Mouse (Mus musculus) embryo, embryonic 11 days (tissue): Measurements from ENCODE around the gene Kcnd1.

Experiments used
- DNase-seq: peaks from one replicate; pipeline ENCODE4 v3.0.0-alpha.2; 2015

The Kcnd1 gene

DNA sequence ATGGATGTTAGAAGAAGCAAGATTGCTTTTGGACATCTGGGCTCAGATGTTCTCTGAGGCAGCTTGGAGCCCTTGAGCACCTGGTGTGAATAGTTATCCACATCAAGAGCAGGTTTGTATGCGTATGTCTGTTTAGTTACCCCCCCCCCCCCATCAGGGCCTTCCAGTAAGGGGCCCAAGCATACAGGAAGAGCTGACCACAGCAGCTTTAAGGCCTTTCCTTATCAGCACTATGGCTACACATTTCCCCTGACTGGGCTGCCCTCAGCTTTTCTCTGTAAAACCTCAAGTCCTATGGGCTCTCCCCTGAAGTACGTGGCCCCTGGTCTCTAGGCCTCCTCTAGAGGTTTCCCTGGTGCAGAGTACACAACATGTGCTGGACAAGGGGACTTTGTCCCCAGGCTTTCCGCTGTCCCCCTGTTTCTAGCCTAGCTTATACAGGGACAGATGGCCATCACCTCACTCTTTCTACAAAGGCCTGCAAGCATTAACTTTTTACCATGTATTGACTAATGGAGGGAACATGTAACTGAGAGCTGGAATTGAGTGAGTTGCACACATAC is 37.2 kb downstream of the Kcnd1 start:
- DNase-seq = no peak

DNA sequence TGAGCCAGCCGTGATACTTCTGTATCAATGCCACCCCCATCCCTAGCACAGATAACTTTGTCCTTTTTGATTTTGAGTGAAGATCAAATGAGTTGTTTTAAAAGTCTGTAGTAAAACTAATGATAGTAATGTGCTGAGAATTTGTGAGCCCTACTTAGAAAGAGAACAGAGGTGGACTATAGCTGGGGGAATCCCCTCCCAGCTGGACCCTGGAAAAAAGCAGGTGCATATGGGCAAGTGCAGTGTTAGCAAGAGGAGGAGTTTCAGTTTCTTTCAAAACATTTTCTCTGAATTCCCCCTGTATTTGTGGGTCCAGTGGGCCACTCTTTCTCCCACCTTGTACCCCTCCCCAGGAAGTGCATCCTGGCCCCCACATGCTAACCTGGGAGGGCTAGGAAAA is 41.1 kb downstream of the Kcnd1 start:
- DNase-seq = no peak

DNA sequence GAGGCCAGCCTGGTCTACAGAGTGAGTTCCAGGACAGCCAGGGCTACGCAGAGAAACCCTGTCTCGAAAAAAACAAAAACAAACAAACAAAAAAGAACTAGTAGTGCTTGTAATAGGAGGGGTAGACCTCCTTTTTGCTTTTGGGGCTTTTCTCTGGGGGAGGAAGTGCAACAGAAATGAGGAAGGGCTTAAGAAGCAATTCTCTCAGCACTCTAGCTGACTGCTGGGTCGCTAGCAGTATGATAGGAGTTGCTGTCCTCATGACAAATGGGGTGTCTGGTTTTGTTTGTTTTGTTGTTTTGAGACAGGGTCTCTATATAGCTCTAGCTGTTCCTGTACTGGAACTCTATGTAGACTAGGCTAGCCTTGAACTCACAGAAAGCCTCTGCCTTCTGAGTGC is 42.5 kb downstream of the Kcnd1 start:
- DNase-seq = no peak

DNA sequence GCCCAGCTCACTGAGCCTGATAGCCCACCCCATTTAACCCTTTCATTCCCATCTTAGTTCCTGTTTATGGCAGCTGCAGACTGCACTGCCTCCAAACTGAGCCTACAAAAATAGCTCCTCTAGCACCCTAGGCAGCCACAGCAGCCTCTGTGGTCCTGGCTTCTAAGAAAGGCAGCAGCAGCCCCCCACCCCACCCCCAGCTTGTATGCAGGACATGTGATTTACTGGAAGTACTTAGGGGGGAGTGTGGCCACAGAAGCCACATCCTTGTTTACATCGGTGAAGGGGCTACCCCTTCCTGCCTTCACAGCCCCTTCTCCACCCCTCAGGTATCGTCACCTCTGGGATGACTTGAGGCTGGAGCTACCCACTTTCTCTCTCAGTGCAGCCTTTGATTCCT is 43.3 kb downstream of the Kcnd1 start:
- DNase-seq = no peak

DNA sequence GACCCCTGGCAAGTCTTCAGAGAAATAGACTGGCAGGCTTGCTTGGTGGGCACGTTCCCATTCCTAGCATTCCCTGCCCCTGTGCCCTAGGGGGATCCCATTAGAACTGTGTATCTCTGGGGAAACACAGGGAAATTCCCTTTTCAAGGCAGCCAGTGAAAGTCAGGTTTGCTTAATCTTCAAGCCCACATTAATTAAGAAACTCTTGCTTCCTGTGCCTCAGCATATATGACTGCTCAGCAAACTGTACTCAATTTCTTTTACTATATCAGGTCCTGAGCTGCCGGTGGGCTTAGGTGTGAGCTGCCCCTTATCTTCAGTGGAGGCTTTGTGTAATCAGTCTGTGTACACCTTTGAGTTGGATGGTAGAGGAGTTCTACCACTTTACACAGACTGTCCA is 43.7 kb downstream of the Kcnd1 start:
- no peak for DNase-seq

DNA sequence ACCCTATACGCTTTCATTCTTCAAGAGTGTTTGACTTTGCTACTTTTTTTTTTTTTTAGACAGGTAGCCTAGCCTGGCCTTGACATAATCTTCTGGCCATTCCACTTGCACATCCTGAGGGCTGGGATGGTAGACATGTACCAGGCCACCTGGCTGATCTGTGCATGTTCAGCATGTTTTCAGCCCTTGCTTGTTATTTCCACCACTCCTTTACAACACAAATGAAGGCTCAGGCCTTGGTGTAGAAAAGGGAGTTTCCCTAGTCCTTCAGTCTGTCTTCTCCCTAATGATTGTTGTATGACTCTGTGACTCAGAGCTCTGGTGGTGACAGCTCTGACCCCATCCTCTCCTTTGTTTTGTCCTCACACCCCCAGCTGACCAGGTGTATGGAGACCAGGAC is 45.1 kb downstream of the Kcnd1 start:
- no peak for DNase-seq

DNA sequence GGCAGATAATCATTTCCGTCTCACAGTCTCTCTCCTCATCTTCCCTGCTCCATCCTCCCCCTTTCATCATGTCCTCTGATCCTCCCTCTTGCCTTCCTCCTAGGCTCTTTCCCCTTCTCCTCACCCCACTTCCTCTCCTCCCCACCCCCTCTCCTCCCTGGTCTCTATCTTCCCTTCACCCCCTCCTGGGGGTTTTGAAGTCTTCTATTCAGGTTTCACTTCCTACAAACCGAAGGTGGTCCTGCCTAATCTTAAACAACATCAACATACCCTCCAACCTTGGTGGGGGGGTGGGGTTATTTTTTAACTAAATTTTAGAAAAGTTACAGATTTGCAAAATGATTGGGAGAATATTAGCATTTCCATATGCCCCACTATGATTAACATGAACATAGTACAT is 46.4 kb downstream of the Kcnd1 start:
- no peak for DNase-seq

DNA sequence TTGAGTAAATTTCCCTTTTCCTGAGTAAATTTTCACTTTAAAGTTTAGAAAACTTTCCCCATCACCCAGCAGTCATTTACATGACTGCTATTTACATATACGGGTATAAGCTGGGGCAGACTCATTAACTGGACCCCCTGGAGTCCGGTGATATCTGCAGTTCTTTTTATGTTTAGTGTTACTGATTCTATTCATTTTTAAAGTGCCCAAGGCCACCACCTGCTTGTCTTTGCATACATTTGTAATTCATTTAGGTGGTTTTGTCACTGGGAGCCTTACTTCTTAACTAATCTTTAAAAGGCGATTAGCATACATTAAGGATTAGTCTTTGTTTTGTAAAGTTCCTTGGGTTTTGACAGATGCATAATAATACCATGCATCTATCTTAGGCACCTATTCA is 47.7 kb downstream of the Kcnd1 start:
- no peak for DNase-seq

DNA sequence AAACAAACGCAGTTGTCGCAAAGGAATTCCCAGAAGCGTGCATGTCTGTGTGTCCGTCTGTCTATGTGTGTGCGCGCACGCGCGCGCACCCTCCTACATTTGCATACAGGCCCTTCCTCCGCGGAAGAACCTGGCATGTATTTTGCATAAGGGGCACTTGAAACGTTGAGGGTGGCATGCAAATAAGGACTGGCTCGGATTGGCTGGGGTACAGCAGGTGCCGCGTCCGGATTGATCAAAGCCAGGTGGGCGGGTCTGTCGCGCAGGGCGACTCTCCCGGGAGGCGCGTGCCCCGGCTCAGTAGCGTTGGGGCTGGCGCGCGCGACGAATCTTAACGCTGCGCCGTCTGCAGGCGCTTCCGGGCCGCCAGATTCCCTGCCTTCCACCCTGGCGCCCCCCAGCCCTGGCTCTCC is 55.9 kb downstream of the Kcnd1 start, which contains the start of gene Pim2:
TSS of gene Pim2 (plus strand) at position 256 of the 413 bp plus-strand sequence.
- DNase-seq = peak; percentile 88

DNA sequence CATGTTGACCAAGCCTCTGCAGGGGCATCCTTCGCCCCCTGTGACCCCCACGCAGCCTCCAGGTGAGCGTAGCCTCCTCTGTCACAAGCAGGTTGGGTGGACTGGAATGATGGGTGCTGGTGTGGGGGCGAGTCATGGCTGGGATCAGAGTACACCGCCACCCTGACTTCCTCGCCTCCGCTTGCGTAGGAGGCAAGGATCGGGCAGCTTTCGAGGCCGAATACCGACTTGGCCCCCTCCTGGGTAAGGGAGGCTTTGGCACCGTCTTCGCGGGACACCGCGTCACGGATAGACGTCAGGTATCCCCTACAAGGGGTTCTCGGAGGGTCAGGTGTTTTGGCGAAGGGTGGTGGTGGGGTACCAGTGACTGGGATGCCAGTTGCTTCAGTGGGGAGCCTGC is 56.4 kb downstream of the Kcnd1 start:
- peak; percentile 5 for DNase-seq

DNA sequence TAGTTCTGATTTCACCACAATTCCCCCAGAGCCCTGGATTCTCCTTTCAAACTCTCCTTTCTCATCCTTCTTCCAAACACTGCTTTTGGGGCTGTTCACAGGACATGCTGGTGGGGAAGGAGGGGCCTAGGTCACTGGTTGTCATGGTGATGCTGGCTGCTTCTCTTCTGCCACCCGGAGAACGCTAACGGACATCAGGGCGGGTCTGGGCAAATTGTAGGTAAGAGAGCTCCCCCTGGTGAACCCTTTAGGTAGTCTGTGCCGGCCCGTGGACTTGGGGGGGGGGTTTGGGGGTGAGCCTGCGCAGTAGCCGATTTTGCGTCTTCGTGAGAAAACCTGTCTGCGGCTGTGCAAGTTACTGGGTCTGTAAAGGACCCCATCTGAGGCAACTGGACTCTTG is 57.7 kb downstream of the Kcnd1 start:
- DNase-seq = peak; percentile 81

DNA sequence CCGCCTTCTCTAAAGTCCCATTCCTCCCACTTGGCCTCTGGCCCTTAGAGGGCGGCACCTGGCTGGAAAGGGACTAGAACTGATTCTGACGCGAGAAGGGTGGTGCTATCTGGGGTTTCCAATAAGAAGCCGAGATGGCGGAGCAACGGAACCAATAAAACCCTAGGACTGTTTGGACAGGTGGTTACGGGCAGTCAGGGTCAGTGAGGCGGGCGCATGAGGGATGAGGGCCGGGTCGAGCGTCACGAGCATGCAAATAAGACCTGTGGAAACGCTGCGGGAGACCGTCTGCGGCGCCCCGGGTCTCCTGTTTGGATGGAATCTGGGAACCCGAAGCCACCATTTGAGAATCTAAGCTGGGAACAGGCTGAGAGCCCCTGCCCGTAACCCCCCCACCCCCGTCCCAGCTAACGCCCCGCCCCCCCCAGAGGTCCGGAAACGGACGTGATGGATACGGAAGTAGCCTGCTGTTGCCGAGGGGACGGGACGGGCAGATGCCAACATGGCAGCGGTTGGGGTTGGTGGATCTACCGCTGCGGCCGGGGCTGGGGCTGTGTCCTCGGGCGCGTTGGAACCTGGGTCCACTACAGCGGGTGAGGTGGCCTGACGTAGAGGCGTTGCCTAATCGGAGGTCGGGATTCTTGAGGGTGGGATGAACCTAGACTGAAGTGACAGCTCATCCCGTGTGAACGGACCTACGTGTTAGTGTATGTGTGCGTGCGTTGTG is 61.9 kb downstream of the Kcnd1 start, which contains the start of gene Slc35a2:
TSS of gene Slc35a2 (plus strand) at position 188 of the 727 bp plus-strand sequence.
- peak; percentile 88 for DNase-seq
